ENCODE assay signal across 22 mouse cellular contexts in genomic region chr12:39977996-39978590, GRCm38 (mm10). TPM values are rescaled to one million over a fixed set of nuclear protein-coding genes. Genes with fewer than 3 reads are reported as not detected.
A peak's percentile ranks its signal among the peaks of the same experiment; 100 is the strongest.
DNase-seq lines count a peak whose midpoint lies in the region; ATAC-seq and TF ChIP-seq lines count a peak whose summit lies in the region.
"Had no signal": no experiment of that assay in that cellular context is flagged by ENCODE, and none has a peak within 500 bp of the region (broad histone marks: within the 10 kb centered on the region; RNA-seq: fewer than 3 reads in every experiment).

No protein-coding gene starts in this region.

- H3K9ac ChIP-seq in liver, embryonic 11.5 days (ENCODE audit: low read depth, low read length) = no peak overlapping the region
- no peak overlapping the region for H3K9ac ChIP-seq in stomach, postnatal 0 days (ENCODE audit: low read length)
- H3K9ac ChIP-seq: hindbrain, embryonic 15.5 days; limb, embryonic 15.5 days; lung, embryonic 15.5 days had no signal

- H3K27me3 ChIP-seq in liver, embryonic 11.5 days (replicated peaks; ENCODE audit: control insufficient read depth, insufficient read depth, low read length) = no peaks in the 10 kb centered on the region
- H3K27me3 ChIP-seq in stomach, postnatal 0 days (ENCODE audit: control insufficient read depth, insufficient read depth, low read length) = no peaks in the 10 kb centered on the region
- H3K27me3 ChIP-seq: hindbrain, embryonic 15.5 days; limb, embryonic 15.5 days; lung, embryonic 15.5 days; Patski had no signal

- DNase-seq in liver (peak; percentile 20), NIH3T3 (ENCODE audit: low read depth) (peak; percentile 41)
- no peak for DNase-seq in liver, embryonic 11.5 days (ENCODE audit: low spot score)
- DNase-seq in brain, adult 2 months (ENCODE audit: low read depth, low spot score) = peak; percentile 70
- DNase-seq in stomach, postnatal 0 days (ENCODE audit: low spot score) = no peak
- no peak for DNase-seq in spleen, postnatal 4 days (ENCODE audit: low spot score in 2 of 2)
- no peak for DNase-seq in layer of hippocampus, postnatal 10 days (ENCODE audit: low spot score in 2 of 2)
- DNase-seq: cerebellum, adult 11-12 months; cerebellum, postnatal 14 days; embryo, embryonic 11 days; heart, adult 18-20 months; heart, postnatal 4 days; kidney, adult 11 months; kidney, postnatal 10 days; layer of hippocampus, postnatal 36 days; thymus, postnatal 36 days had no signal

- TF ChIP-seq EP300 in stomach, postnatal 0 days (optimal IDR thresholded peaks at IDR 0.05) = no peak

- no peaks in the 10 kb centered on the region for H3K36me3 ChIP-seq in liver, embryonic 11.5 days (ENCODE audit: control insufficient read depth, insufficient read depth, low read length)
- H3K36me3 ChIP-seq in stomach, postnatal 0 days (ENCODE audit: control insufficient read depth, insufficient read depth, low read length) = no peaks in the 10 kb centered on the region
- H3K36me3 ChIP-seq: hindbrain, embryonic 15.5 days; limb, embryonic 15.5 days; lung, embryonic 15.5 days; midbrain, embryonic 10.5 days had no signal

- 80% methylated on average over 8 of the region's 8 CpGs for WGBS in liver, embryonic 11.5 days
- WGBS in stomach, postnatal 0 days = 70% methylated on average over 8 of the region's 8 CpGs

- H3K27ac ChIP-seq in liver, embryonic 11.5 days (ENCODE audit: low read depth, low read length) = no peak overlapping the region
- no peak overlapping the region for H3K27ac ChIP-seq in stomach, postnatal 0 days (replicated peaks)
- H3K27ac ChIP-seq: hindbrain, embryonic 15.5 days; limb, embryonic 15.5 days; lung, embryonic 15.5 days; macrophage; midbrain, embryonic 10.5 days had no signal

- no peaks in the 10 kb centered on the region for H3K9me3 ChIP-seq in liver, embryonic 11.5 days (ENCODE audit: control insufficient read depth, low read length)
- H3K9me3 ChIP-seq in stomach, postnatal 0 days (ENCODE audit: control insufficient read depth, low read length) = no peaks in the 10 kb centered on the region
- H3K9me3 ChIP-seq: hindbrain, embryonic 15.5 days; limb, embryonic 15.5 days; lung, embryonic 15.5 days; midbrain, embryonic 10.5 days had no signal

- ATAC-seq in liver, embryonic 11.5 days (replicated peaks; ENCODE audit: low FRiP score) = no peak
- peak; percentile 42; the same call in 1 of the 2 replicates for ATAC-seq in stomach, postnatal 0 days (ENCODE audit: low FRiP score, low TSS enrichment)
- ATAC-seq: Patski had no signal

- H3K4me1 ChIP-seq in liver, embryonic 11.5 days (replicated peaks; ENCODE audit: control insufficient read depth, insufficient read depth, low read length) = no peaks in the 10 kb centered on the region
- H3K4me1 ChIP-seq in stomach, postnatal 0 days (replicated peaks; ENCODE audit: control insufficient read depth, insufficient read depth) = no peaks in the 10 kb centered on the region
- H3K4me1 ChIP-seq: lung, embryonic 15.5 days had no signal

- TF ChIP-seq CTCF in stomach, postnatal 0 days (IDR thresholded peaks at IDR 0.05; ENCODE audit: low read depth) = no peak

- H3K4me3 ChIP-seq in liver, embryonic 11.5 days (ENCODE audit: low read depth, low read length) = no peak overlapping the region
- no peak overlapping the region for H3K4me3 ChIP-seq in stomach, postnatal 0 days (ENCODE audit: low read depth, low read length)
- H3K4me3 ChIP-seq: hindbrain, embryonic 15.5 days; limb, embryonic 15.5 days; lung, embryonic 15.5 days; midbrain, embryonic 10.5 days had no signal

- no peak overlapping the region for H3K4me2 ChIP-seq in liver, embryonic 11.5 days
- H3K4me2 ChIP-seq in stomach, postnatal 0 days (replicated peaks; ENCODE audit: low read depth) = no peak overlapping the region
- H3K4me2 ChIP-seq: hindbrain, embryonic 15.5 days; limb, embryonic 15.5 days; lung, embryonic 15.5 days had no signal

RNA-seq across cellular contexts. Expression of gene Arl4a, which starts 59.7 kb away (rescaled TPM):
- polyA plus RNA-seq in liver, embryonic 11.5 days (2014; fragmentation: Nextera tagmentation; extraction: Ambion mirVana) = 44.9 and 45.3 TPM in 2 replicates
- 38.3 and 38.5 TPM in 2 replicates for polyA plus RNA-seq in stomach, postnatal 0 days (2015; fragmentation: Nextera tagmentation; extraction: Ambion mirVana)
- total RNA-seq in layer of hippocampus, postnatal 10 days (2021) = 10 to 100 TPM; 50.1 to 50.2 TPM

Comparison
In these comparisons a context has a peak if more than half of its experiments do, and no peak if none do; other contexts are left out.
1. DNase-seq: peak in liver (single experiment), NIH3T3 (single experiment) and brain, adult 2 months (single experiment); none in liver, embryonic 11.5 days (single experiment), stomach, postnatal 0 days (single experiment), spleen, postnatal 4 days (0 of 2) and layer of hippocampus, postnatal 10 days (0 of 2).